Mouse (Mus musculus): Measurements from ENCODE around the gene Spon1. TPM values are rescaled to one million over a fixed set of nuclear protein-coding genes. Genes with fewer than 3 reads are reported as not detected.

Gene Spon1
- total RNA-seq, 4 experiments from 2014 or later = 1.0 to 4.8 (median 2.0) TPM

DNA sequence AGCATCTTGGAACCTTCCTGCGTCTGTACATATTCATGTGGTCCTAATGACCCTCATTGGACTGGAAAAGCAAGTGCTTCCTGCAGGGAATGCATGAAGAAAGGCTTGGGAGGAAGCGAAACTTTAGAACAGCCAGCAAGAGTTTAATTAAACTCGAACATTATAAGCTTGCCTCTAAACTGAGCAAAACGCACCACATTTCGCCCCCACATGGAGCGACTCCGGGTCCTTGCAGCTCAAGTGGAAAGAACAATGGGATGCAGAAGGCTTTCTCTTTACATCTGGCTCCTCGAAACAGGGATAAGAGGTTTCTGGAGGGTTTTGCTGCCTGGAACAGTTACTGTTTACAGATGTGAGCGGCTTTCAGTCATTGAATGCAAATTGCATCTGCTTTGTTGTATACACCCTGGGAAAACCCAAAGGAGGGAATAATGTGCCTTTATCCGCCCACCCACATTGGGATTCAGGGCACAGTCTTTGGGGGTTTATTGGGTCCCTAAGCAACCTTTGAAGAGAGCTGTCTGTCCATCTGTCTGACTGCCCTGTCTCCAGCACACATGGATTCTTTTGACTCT lies 136.2 kb downstream of the Spon1 start:
- no peak for DNase-seq (ENCODE audit: low spot score in 2 of 2)

DNA sequence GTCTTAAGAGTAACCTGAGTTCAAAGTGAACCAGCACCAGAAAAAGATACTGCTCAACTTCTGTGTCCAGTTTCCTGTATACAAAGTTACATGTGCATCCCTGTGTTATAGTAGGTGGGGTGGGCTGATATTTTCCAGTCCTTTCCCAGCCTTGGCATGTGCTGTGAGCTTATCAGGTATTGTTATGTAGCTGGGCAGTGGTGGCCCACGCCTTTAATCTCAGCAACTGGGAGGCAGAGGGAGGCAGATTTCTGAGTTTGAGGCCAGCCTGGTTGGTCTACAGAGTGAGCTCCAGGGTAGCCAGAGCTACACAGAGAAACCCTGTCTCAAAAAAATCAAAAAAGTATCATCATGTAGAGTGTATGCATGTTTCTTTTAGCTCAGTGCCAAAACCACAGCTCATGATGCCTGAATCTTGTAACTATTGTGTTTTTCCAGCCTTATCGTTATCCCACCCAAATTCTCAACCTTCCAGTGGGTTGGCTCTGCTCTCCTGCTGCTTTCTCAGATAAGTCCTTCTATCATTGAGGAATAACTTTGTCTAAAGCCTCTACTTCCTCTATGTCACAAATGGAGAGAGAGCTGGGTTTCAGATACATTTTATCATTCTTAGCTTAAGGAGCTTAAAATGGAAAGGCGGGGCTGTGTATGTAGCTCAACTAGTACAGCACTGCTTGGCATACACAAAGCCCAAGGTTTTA lies 137.5 kb downstream of the Spon1 start:
- no peak for DNase-seq (ENCODE audit: low spot score in 2 of 2)

DNA sequence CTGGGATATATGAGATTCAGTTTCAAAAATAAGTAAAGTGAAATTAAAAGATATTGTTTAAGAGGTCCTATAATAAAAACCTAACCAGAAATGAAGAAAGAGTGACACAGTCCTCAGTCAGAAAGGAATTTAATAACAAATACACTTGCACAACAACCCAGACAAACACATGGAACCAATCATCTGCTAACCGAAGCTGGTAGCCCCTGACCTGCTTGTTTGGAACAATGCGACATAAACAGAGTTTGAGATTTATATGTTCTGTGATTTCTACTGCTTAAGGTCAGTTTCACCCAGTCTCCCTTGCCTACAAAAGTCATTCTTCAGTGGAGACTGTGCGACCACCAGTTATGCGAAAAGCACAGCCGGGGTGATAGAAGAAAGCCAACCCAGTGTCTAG lies 138.1 kb downstream of the Spon1 start:
- no peak for DNase-seq (ENCODE audit: low spot score in 2 of 2)

DNA sequence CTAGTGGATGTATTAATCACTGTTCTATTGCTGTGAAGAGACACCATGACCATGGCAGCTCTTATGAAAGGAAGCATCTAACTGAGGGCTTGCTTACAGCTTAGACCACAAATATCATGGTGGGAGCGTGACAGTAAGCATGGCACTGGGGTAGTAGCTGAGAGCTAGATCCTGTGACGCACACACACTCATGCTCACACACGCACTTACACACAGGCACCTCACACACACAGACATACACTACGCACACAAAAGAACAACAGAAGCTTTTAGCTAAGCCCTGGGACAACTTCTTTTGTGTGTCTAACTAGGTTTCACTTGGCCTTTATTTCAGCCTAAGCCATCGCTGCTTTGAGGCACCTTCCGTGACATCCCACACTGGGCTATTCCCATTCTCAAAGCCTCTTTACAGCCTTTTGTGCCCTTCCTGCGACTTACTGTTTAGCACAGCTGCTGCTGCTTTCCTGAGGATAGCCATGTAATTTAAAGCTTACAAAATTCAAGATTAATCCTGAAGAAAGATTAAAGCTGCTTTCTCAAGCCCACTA lies 138.6 kb downstream of the Spon1 start:
- DNase-seq (ENCODE audit: low spot score in 2 of 2) = no peak

DNA sequence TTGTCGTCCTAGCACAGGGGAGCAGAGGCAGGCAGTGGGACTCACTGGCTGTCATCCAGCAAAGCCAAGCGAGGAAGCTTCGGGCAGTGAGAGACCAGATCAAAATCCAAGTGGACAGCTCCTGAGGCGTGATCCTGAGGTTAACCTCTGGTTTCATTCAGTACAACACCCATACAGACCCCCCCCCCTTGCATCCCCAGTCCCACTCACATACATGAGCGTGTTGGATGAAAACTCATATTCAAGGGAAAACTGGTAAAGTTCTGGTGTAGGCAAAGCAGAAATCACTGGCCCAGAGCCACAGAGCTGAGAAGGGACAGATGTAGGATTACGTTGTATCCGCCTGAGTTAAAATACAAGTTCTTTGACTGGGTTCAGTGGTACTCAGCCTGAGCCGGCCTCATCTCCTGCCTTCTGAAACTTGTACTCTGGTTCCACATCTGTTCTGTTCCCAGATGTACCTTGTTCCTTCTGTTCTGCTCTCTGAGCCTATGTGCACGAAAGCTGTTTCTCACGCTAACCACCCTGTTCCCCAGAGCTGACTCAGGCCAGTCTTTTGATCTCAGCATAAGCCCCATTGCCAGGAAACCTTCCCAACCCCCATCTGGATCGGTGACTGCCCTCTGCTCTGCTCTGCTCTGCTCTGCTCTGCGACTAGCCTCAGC lies 143.5 kb downstream of the Spon1 start:
- no peak for DNase-seq (ENCODE audit: low spot score in 2 of 2)

- no peak for DNase-seq (ENCODE audit: low spot score in 2 of 2)
Observed at GRCm38 (mm10) chr7:113910856-113911255, 145.1 kb downstream of the Spon1 start.

- DNase-seq (ENCODE audit: low spot score in 2 of 2) = no peak
Observed at GRCm38 (mm10) chr7:113915936-113916335, 150.1 kb downstream of the Spon1 start.

DNA sequence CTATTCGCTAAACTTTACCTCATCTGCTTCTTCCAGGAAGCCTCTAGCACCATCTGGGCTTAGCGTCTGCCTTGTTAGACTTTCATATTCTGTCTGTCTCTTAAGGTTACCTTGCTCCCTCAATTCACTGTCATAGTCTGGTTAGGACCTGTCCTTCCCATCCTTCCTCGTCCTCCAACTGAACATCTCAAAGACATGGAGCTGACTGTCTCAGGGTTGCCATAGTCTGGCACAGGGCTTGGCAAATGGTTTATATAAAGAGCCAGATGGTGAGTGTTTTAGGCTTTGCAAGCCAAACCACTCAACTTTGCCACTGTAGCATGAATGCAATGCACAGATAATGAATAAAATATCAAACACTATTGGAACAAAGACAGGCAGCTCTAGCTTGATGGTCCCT lies 153.1 kb downstream of the Spon1 start:
- DNase-seq (ENCODE audit: low spot score in 2 of 2) = no peak

DNA sequence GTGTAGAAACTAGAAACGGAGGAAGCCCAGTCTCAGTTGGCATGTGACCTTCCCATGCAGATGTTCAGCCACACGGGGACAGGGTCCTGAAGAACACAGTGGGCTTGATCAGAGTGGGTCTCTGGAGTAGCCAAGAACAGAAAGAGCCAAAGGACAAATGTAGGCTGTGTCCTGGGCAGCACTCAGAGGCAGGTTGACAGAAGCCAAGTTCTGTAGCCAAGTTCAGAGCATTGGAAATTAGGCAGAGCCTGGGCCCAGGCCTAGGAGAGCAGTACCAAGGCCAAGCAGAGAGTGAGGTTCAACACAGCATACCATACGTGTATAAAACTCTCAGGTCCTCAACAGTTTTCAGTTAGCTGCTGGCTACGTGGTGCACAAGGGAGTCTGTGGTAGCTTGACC lies 153.7 kb downstream of the Spon1 start:
- DNase-seq (ENCODE audit: low spot score in 2 of 2) = no peak

- no peak for DNase-seq (ENCODE audit: low spot score in 2 of 2)
Observed at GRCm38 (mm10) chr7:113920056-113920455, 154.3 kb downstream of the Spon1 start.

GRCm38 (mm10) chr7:113924561-113924960 lies 158.8 kb downstream of the Spon1 start:
- no peak for DNase-seq (ENCODE audit: low spot score in 2 of 2)

GRCm38 (mm10) chr7:113950888-113951287 lies 185.1 kb downstream of the Spon1 start:
- DNase-seq (ENCODE audit: low spot score in 2 of 2) = no peak

DNA sequence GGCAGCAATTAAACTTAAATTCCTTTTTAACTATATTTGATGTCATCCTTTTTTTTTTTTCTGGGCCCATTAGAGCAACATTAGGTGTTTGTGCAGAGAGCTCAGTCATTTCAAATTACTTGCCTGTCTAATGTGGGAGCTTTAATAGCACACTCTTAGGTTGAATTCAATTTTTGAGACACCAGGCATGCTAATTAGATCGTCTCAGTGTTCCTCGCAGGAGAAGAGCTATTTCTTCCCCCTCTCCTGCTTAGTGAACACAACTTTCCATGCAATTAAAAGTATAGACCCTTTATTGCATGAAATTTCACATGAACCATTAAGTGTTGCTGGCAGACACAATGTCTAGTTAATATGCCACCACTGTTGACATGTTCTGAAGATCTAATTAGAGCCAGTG lies 189.6 kb downstream of the Spon1 start:
- DNase-seq (ENCODE audit: low spot score in 2 of 2) = no peak

- DNase-seq (ENCODE audit: low spot score in 2 of 2) = no peak
Observed at GRCm38 (mm10) chr7:113960841-113961499, 195.2 kb downstream of the Spon1 start.

DNA sequence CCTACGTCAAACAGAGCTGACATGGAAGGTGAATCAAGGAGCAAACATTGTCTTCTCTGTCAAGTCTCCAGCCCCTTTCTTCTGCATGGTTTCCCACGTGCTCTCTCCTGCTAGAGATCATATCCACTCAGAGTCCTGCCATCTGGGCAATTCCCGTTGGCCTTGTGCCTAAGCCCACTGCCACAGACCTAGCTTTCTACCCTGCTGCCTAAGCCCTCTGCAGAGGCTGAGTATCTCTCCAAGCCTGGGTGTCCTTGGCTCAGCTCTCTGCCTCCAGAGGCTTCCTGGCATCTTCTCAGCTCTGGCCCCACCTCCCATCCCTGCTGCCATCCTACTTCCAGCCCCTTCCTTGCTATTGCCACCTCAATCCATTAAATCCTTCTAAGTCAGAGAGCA lies 195.7 kb downstream of the Spon1 start:
- DNase-seq (ENCODE audit: low spot score in 2 of 2) = no peak

- DNase-seq (ENCODE audit: low spot score in 2 of 2) = peak; percentile 10 to 31
Observed at GRCm38 (mm10) chr7:113962078-113962477, 196.3 kb downstream of the Spon1 start.

DNA sequence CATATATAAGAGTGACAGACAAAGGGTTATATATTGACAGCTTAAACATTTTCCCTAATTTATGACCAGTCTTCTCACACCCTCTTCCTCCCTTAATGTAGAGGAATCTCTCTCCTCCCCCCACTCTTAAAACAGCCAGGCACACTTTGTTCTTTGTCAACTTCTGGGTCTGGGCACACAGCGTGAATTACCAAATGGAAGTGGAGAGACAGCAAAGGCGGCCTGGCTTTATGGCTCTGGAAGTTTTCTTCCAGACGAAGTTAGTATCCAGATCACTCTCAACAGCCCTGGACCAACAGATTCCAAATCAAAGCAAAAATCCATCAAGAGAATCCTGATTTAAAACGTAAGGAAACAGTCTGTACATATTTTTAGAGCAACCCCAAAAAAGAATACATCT lies 198.0 kb downstream of the Spon1 start:
- no peak for DNase-seq (ENCODE audit: low spot score in 2 of 2)

- no peak for DNase-seq (ENCODE audit: low spot score in 2 of 2)
Observed at GRCm38 (mm10) chr7:113965625-113966024, 199.8 kb downstream of the Spon1 start.

GRCm38 (mm10) chr7:113969182-113969581 lies 203.4 kb downstream of the Spon1 start:
- DNase-seq (ENCODE audit: low spot score in 2 of 2) = no peak

GRCm38 (mm10) chr7:113972536-113972935 lies 206.7 kb downstream of the Spon1 start:
- DNase-seq (ENCODE audit: low spot score in 2 of 2) = no peak

DNA sequence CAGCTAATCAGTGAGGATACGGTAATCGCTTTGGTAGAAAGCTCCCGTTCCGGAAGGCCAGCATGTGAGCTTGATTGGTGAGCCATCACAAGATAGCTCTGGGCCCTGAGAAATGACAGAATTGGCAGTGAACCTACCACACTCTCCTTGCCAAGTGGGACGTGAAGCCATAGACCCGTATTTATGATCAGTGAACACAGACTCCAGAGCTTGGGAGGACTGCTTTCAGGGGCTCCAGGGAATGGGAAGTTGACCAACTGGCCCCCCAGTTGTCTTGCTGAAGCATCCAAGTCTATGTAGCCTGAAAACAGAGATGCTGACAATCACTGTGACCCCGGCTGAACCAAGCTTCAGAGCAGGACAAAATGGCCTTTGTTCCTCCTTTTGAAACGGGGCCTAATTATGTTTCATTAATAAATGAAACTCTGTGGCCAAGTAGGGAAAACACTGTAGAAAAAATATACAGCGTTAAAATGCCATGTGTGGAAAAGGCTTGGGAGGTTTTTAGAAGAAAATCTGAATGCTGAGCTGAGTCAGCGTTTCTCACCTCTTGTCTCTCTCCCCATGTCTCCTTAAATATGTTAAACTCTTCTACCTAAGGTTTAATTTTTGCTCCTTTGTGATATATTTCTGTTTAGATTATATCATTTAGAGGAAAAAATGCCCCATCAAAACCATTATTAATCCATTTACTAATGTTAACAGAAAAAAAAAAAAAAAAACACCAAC lies 220.8 kb downstream of the Spon1 start:
- no peak for DNase-seq (ENCODE audit: low spot score in 2 of 2)
